Mouse (Mus musculus) testis, adult 2 months (tissue): ENCODE results near the gene Arid3c. TPM values are rescaled to one million over a fixed set of nuclear protein-coding genes. Genes with fewer than 3 reads are reported as not detected.
"Not testable (repeated sequence)": the region's sequence is repeated elsewhere in the genome, so short reads cannot be mapped to it uniquely, and the experiment has no call there.

Experiments used
- H3K27ac ChIP-seq: fragments of 200-500 bp; 2 replicates; pipeline ENCODE4 v1.5.1; 2012; ENCODE audit warnings: low read depth, low read length; ENCODE audit not compliant: control insufficient read depth, insufficient read depth
- H3K27me3 ChIP-seq: fragments of 200-500 bp; 2 replicates; pipeline ENCODE4 v1.6.1; 2012; ENCODE audit warnings: mild to moderate bottlenecking, low read length, moderate library complexity; ENCODE audit not compliant: control insufficient read depth, insufficient read depth
- H3K36me3 ChIP-seq: fragments of 200-500 bp; 2 replicates; pipeline ENCODE4 v1.6.1; 2012; ENCODE audit warnings: mild to moderate bottlenecking, low read length; ENCODE audit not compliant: control insufficient read depth, insufficient read depth
- H3K4me1 ChIP-seq: fragments of 200-500 bp; 2 replicates; pipeline ENCODE4 v1.6.1; 2012; ENCODE audit warnings: low read length; ENCODE audit not compliant: control insufficient read depth, insufficient read depth
- H3K4me3 ChIP-seq: fragments of 200-500 bp; 2 replicates; pipeline ENCODE4 v1.5.1; 2012; ENCODE audit warnings: low read depth, mild to moderate bottlenecking, low read length, moderate library complexity, mixed read lengths; ENCODE audit not compliant: control insufficient read depth
- CTCF ChIP-seq: fragments of 200-500 bp; IDR thresholded peaks from 2 replicates; pipeline ENCODE4 v1.5.1; 2012; ENCODE audit warnings: low read depth, mild to moderate bottlenecking, inconsistent platforms, low read length, moderate library complexity; ENCODE audit not compliant: control insufficient read depth, insufficient read depth, insufficient replicate concordance
- POLR2A ChIP-seq: fragments of 200-500 bp; IDR thresholded peaks from 2 replicates; pipeline ENCODE4 v1.6.1; 2012; ENCODE audit warnings: low read depth, mild to moderate bottlenecking, inconsistent platforms, low read length, moderate library complexity; ENCODE audit not compliant: control insufficient read depth
- polyA plus RNA-seq: library from polyadenylated mRNA; depleted of rRNA; stranded (reverse); fragments of >200 nt; gene quantifications from 2 replicates; pipeline ENCODE4 v1.2.3, GENCODE M21; 2012

Gene Arid3c
- polyA plus RNA-seq, 1 experiment, result 0.17 TPM

DNA sequence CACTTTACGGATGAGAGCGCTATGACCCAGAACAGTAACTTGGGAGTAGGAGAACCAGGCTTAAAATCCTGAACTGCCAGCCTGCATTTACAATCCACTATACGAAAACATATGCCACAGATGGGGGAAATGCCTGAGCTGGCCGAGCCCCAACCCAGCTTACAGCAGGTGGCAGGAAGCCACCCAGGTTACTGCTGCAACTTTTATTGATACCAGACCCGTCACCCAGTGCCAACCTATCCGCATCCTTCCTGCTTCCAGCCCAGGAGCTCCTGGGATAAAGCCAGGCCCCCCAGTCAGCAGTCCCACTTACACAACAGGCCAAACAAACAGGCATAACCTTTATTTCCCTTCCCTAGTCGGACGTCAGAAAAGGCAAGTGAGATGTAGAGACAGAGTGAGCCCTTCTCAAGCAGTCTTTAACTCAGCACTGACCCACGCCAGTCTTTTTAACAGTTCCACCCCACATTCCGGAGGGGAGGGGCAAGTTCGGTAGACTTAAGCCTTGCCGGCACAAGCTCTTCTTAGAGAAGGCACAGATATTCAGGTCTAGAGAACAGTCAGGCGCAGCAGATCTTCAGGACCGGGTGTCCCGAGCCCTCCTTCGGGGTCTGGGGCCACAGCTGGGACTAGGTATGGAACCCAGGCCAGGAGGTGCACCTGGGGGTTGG lies 19.1 kb downstream of the Arid3c start:
- TF ChIP-seq CTCF, result no peak
- TF ChIP-seq POLR2A, result no peak
- Histone ChIP-seq H3K4me1 (peaks cover 25% of the 10 kb centered on the region), H3K36me3 (0 out of 2 replicates have a peak, but pooled peaks cover 2% of the 10 kb centered on the region), H3K4me3 (peak overlapping the region; percentile 96), H3K27ac (no peak overlapping the region; the same call in 1 of the 2 replicates), H3K27me3 (no peaks in the 10 kb centered on the region)

DNA sequence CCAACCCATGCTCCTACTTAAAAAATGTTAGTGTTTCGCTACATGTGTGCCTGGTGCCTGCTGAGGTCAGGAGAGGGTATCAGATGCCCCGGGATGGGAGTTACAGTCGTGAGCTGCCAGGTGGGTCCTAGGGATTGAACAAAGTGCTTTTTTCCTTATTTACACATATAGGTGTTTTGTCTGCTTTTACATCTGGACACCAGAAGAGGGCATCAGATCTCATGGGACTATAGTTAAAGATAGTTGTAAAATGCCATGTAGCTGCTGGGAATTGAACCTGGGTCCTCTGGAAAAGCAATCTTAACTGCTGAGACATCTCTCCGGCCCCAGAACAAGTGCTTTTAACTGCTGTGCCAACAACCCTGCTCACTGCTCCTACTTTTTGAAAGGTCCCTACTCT lies 20.7 kb downstream of the Arid3c start:
- Histone ChIP-seq H3K27ac (no peak overlapping the region), H3K36me3 (0 out of 2 replicates have a peak, but pooled peaks cover 2% of the 10 kb centered on the region), H3K27me3 (no peaks in the 10 kb centered on the region), H3K4me1 (peaks cover 25% of the 10 kb centered on the region), H3K4me3 (no peak overlapping the region)
- TF ChIP-seq CTCF (no peak), POLR2A (no peak)

DNA sequence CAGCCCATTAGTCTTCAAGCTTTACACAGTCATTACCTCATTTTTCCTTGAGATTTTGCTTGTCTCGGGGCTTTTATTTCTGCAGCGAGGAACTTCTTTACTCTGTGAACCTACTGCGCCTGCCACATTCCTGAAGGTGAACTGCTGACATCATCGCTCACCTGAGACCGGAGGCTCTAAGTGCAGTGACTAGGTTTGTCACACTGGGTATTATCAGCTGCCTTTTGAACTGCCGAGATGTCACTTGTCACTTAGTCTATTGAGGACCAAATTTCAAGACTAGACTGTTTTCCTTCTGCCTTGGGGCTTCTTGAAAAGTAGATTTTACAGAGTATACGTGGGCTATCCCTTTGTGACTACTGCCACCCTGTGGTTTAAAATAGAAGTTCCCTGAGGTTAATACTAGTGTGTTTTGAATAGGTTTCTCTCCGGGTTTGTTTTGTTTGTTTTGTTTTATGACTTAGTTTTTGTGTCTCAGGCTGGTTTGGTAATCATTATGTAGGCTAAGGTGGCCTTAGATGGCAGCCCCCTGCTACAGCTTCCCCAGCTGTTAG lies 22.7 kb downstream of the Arid3c start:
- Histone ChIP-seq H3K4me1 (peaks cover 14% of the 10 kb centered on the region), H3K27me3 (no peaks in the 10 kb centered on the region), H3K36me3 (0 out of 2 replicates have a peak, but pooled peaks cover 2% of the 10 kb centered on the region), H3K4me3 (no peak overlapping the region), H3K27ac (no peak overlapping the region)
- TF ChIP-seq CTCF, result no peak
- TF ChIP-seq POLR2A, result no peak

DNA sequence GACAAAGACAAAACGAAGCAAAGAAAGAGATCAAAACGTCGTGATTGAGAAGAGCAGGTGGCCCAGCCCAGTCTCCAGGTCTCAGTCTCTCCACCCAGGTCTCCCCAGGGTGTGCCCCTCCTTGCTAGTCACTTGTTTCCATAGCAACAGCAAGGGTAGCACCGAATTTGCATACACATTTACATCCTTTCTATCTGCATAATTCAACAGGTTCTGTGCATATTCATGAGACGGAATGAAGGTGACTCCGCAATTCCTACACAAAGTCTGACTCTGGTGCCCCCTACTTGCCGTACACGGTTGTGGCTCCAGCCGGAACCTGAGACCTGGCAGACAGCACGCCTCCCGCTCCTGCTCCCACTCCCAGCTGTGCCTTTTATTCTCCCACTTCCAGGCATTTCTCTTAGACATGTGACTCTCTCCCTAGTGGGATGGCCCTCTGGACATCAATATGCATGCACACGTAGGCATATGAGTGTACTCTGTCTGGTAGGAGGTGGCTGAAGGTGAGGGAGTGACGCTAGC lies 23.9 kb downstream of the Arid3c start:
- Histone ChIP-seq H3K4me3 (no peak overlapping the region), H3K36me3 (no peaks in the 10 kb centered on the region), H3K27me3 (no peaks in the 10 kb centered on the region), H3K4me1 (peaks cover 4% of the 10 kb centered on the region), H3K27ac (no peak overlapping the region)
- TF ChIP-seq CTCF (peak; percentile 46; the same call in 1 of the 2 replicates), POLR2A (no peak)

DNA sequence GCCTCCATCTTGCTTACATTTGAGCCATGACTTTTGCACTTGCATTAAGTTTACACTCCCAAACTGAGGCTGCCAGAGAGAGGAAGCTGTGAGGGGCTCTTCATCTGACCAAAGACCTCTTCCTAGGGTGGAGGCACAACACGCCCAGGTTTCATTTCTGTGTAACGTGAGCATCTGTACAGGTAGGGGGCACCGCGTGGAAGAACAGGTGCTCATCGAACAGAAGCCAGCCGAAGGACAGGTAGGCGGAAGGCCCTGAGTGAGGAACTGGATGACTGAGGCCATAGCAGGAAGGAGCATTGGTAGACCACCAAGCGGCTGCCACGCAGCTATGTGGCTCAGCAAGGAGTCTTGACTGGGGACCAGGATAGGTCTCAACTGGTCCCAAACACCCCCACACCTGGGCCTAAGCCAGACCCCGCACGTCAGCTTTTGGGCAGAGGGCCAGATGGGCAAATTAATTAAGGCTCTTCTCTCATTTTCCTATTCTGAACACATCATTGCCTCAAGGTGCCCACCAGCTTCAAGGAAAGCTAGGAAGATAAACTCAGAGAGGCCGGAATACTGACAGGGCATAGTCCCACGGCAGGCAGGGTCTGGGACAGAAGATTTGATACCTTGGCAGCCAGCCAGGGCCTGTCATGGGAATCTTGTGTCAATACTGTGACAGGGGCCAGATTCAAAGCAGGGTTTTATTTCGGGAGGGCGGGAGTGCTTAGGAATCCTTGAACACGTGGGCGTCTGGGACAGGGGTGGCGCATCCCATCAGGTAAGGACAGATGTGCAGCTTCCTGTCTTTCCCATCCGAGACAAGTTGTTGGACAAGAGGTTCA lies 24.8 kb downstream of the Arid3c start:
- H3K36me3 ChIP-seq, result no peaks in the 10 kb centered on the region
- no peaks in the 10 kb centered on the region for H3K27me3 ChIP-seq
- H3K27ac ChIP-seq, result no peak overlapping the region
- no peak overlapping the region for H3K4me3 ChIP-seq
- TF ChIP-seq CTCF, result no peak
- no peak for TF ChIP-seq POLR2A
- no peaks in the 10 kb centered on the region; the same call in 1 of the 2 replicates for H3K4me1 ChIP-seq

DNA sequence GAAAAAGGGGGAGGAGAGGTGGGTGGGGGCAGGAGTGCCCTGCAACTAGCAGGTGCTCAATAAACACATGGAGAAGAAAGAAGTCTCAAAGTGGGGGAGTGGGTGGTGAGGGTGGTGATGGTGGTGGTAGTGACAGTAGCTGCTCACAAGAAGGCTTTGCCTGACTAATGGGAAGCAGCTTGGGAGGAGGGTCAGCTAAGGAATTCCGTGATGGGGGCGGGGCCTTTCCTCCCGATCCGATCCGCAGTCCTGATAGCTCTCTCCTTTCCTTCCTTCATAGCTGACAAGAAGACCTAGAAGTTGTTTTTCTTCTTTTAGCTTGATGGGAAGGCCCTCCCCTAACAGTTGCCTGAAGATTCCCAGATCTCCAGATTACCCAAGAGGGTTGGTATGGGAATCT lies 26.3 kb downstream of the Arid3c start:
- H3K27ac ChIP-seq, result no peak overlapping the region

DNA sequence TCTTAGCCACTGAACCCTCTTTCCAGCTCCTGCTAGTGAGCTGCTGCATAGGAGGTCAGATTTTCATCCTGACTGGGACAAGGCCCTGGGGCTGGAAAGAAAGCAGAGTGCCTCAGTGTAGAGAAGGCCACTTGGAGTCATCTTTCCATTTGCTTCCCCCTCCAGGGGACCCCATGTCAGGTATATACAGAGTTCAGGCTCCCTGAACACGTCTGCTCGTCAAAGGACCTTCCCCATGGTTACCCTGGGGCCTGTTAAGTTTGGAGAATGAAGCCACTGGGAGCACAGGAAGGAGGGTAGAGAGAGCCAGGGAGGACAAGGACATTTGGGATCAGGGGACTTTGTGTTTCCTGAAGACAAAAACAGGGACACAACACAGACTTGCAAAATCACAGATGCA lies 28.7 kb downstream of the Arid3c start:
- not testable (repeated sequence) for H3K27ac ChIP-seq, H3K4me3 ChIP-seq, H3K4me1 ChIP-seq, H3K27me3 ChIP-seq, H3K36me3 ChIP-seq

More for the DNA sequence above, 26.3 kb downstream of the Arid3c start:
- H3K4me3 ChIP-seq, result no peak overlapping the region
- no peaks in the 10 kb centered on the region for H3K36me3 ChIP-seq
- TF ChIP-seq CTCF, result no peak
- TF ChIP-seq POLR2A, result no peak
- H3K27me3 ChIP-seq, result no peaks in the 10 kb centered on the region
- no peaks in the 10 kb centered on the region; the same call in 1 of the 2 replicates for H3K4me1 ChIP-seq

DNA sequence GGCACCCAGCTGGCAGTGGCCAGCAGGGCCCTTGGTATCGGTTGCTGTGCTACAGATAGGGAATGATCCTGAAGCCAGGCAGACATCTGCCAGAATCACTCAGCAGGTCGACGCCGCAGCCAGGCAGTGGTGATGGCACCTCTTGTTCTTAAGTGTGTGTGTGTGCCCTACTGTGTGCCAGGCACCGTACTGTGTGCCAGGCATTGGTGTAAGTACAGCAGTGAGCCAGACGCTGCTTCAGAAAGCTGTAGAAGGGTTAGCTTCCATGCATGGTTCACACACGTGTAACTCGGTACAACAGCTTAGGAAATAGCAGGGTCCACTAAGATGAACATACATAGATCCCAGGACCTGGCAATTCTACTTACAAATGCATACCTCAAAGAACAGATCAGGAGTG lies 30.7 kb downstream of the Arid3c start:
- not testable (repeated sequence) for H3K27ac ChIP-seq, H3K36me3 ChIP-seq, H3K27me3 ChIP-seq, H3K4me3 ChIP-seq, H3K4me1 ChIP-seq

DNA sequence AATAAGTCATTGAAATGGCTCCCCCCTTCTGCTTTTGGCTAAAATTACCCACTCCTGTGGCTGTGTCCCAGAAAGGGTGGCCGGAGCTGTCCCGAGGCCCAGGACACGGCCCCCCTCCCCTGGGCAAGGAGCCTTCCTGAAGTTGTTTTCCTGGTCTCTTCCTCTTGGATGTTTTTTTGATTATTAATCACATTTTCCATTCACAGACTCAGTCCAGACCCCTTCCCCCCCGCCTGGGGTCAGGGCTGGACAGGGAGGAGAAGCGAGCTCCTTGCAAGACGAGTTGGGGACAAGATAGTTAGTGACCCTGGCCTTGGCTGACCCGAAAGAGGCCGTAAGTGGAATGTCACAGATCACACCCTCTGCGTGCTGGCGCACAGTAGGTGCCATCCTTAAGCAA lies 31.2 kb downstream of the Arid3c start, which contains the start of gene Il11ra1:
TSS of gene Il11ra1 (plus strand) at position 207 of the 400 bp plus-strand sequence.
- H3K27ac ChIP-seq, H3K4me3 ChIP-seq, H3K4me1 ChIP-seq, H3K36me3 ChIP-seq, H3K27me3 ChIP-seq: not testable (repeated sequence)

DNA sequence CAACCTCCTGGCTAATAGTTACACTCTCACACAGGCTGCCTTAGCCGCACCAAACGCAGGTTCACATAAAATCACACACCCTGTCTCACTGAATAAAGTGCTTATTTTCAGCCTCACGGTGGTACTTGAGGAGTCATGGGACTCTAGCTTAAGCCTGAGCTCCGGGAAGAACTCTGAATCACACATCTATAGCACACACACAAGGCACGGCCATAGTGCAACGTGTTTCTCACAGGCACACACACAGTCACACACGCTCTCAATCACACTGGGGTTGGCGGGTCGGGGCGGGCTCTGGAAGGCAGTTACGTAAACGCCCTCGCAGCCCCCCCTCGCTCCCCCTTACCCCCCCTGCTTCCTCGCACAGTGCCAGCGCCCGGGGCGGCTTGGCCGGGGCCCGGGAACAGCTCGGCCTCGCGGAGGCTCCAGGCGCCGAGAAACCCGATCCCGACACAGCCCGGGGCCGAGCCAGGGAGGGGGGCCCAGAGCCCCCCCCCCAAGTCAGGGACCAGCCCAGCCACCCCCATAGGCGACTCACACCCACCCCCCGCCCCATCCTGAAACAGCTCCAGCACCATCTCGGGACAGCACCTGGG lies 32.4 kb downstream of the Arid3c start:
- not testable (repeated sequence) for H3K27me3 ChIP-seq, H3K4me1 ChIP-seq, H3K27ac ChIP-seq, H3K36me3 ChIP-seq, H3K4me3 ChIP-seq
